Mouse (Mus musculus) midbrain, postnatal 0 days (tissue): ENCODE measurements at regions not wholly inside any gene's neighbourhood (a gene's known extent, or its start where the extent isn't known, plus 50 kb on each side); places are given as distances from the start of the nearest gene placed in this dataset.

ENCODE experiments used
- ATAC-seq: fragments of 200-750 bp; cut with Nextera tagmentation; 2 replicates; pipeline ENCODE4 v1.8.0; 2017; ENCODE audit warnings: moderate number of reproducible peaks, mild to moderate bottlenecking, moderate TSS enrichment, moderate library complexity; ENCODE audit not compliant: low FRiP score
- DNase-seq: peaks from one replicate; pipeline ENCODE4 v3.0.0-alpha.2; 2015; ENCODE audit warnings: low spot score
- H3K27ac ChIP-seq: fragments of 300-500 bp; sonication (generic); 2 replicates; pipeline ENCODE4 v1.5.1; 2014; ENCODE audit warnings: low read depth, mild to moderate bottlenecking, low read length, mixed read lengths
- H3K27me3 ChIP-seq: fragments of 300-500 bp; sonication (generic); 2 replicates; pipeline ENCODE4 v1.6.1; 2014; ENCODE audit warnings: low read length, control low read depth, mixed read lengths; ENCODE audit not compliant: insufficient read depth
- H3K36me3 ChIP-seq: fragments of 300-500 bp; sonication (generic); 2 replicates; pipeline ENCODE4 v1.6.1; 2014; ENCODE audit warnings: low read length, control low read depth, mixed read lengths; ENCODE audit not compliant: insufficient read depth
- H3K4me1 ChIP-seq: fragments of 300-500 bp; sonication (generic); 2 replicates; pipeline ENCODE4 v1.6.1; 2014; ENCODE audit warnings: mild to moderate bottlenecking, control low read depth, antibody characterized with exemption, low read length, mixed read lengths; ENCODE audit not compliant: insufficient read depth
- H3K4me2 ChIP-seq: fragments of 300-500 bp; sonication (generic); 2 replicates; pipeline ENCODE4 v1.6.1; 2014; ENCODE audit warnings: low read depth, mild to moderate bottlenecking, low read length, mixed read lengths; ENCODE audit not compliant: poor library complexity, severe bottlenecking
- H3K4me3 ChIP-seq: fragments of 300-500 bp; sonication (generic); 2 replicates; pipeline ENCODE4 v1.5.1; 2014; ENCODE audit warnings: low read depth, mild to moderate bottlenecking, low read length, moderate library complexity
- H3K9ac ChIP-seq: fragments of 300-500 bp; sonication (generic); replicated peaks from 2 replicates; pipeline ENCODE4 v1.6.1; 2014; ENCODE audit warnings: mild to moderate bottlenecking, low read length, moderate library complexity, mixed read lengths; ENCODE audit not compliant: poor library complexity, severe bottlenecking
- H3K9me3 ChIP-seq: fragments of 300-500 bp; sonication (generic); 2 replicates; pipeline ENCODE4 v1.6.1; 2016; ENCODE audit warnings: low read length, control low read depth
- CTCF ChIP-seq: IDR thresholded peaks from 2 replicates; pipeline ENCODE4 v1.5.1; 2016; ENCODE audit warnings: antibody characterized with exemption, mild to moderate bottlenecking
- WGBS: fragments of 180-500 bp; shearing (Covaris S2); extraction: QIAGEN DNeasy Blood & Tissue Kit; methylation state at CpG from one replicate; pipeline ENCODE4 v1.1.7; 2014; 5-methylcytosine and 5-hydroxymethylcytosine counted together

GRCm38 (mm10) chr14:58352986-58353385 is 282.6 kb downstream of the Fgf9 start:
- Histone ChIP-seq H3K9ac (no peak overlapping the region), H3K4me1 (no peaks in the 10 kb centered on the region), H3K27ac (no peak overlapping the region), H3K4me3 (no peak overlapping the region), H3K9me3 (no peaks in the 10 kb centered on the region), H3K4me2 (no peak overlapping the region), H3K27me3 (no peaks in the 10 kb centered on the region), H3K36me3 (no peaks in the 10 kb centered on the region)
- no peak for TF ChIP-seq CTCF
- ATAC-seq, result no peak
- no peak for DNase-seq

DNA sequence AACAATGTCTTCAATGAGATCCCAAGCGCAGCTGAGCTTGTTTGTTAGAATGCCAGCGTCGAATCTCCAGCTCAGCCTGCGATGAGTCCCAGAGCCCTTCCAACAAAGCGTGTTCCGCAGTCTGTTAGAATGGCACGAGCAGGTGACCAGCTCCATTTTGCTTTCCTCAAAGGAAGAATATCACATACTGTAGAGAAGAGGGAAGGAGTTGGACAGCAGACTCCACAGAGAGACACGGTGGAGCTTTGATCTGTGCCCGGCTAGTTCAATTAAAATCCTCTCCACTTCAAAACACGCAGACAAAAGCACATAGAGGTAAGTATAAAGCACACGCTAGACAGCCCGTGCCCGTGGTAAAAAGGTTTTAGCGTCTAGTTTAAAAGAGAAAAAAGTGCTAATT is 265.8 kb downstream of the Fgf9 start:
- H3K36me3 ChIP-seq, result no peaks in the 10 kb centered on the region
- DNase-seq (no peak), ATAC-seq (no peak)
- no peaks in the 10 kb centered on the region for H3K27me3 ChIP-seq
- no peak overlapping the region for H3K9ac ChIP-seq
- H3K4me3 ChIP-seq, result no peak overlapping the region
- WGBS, result 57% methylated on average over 14 of the region's 14 CpGs
- no peaks in the 10 kb centered on the region for H3K9me3 ChIP-seq
- no peak overlapping the region for H3K27ac ChIP-seq
- TF ChIP-seq CTCF, result no peak
- H3K4me2 ChIP-seq, result no peak overlapping the region
- no peaks in the 10 kb centered on the region for H3K4me1 ChIP-seq

GRCm38 (mm10) chr14:58323164-58323563 is 252.8 kb downstream of the Fgf9 start:
- WGBS, result 75% methylated on average over 6 of the region's 6 CpGs
- DNase-seq (no peak), ATAC-seq (no peak)
- Histone ChIP-seq H3K4me3 (no peak overlapping the region), H3K4me1 (no peaks in the 10 kb centered on the region), H3K27ac (no peak overlapping the region), H3K36me3 (no peaks in the 10 kb centered on the region), H3K4me2 (no peak overlapping the region), H3K9me3 (no peaks in the 10 kb centered on the region), H3K9ac (no peak overlapping the region), H3K27me3 (no peaks in the 10 kb centered on the region)
- TF ChIP-seq CTCF, result no peak

DNA sequence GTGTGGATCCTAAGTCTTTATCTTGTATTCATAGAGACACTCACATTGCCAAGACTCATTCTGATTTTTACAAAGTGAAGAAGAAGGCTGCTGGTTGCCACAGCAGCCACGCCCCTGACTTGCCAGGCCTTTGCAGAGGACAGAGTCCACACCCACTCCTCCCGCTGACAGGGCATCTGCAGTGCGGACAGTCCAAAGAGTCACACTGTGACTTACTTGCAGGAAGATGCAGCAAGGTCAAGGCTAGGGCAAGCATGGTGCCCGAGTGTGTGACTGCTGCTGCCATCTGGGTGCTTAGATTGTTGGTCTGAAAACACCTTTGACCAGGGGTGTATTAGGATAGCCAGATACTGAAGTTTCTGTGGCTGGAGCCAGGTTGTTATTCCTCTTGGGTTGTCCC is 252.1 kb downstream of the Fgf9 start:
- H3K27ac ChIP-seq, result no peak overlapping the region
- H3K27me3 ChIP-seq, result no peaks in the 10 kb centered on the region
- DNase-seq (peak; percentile 37), ATAC-seq (no peak)
- no peaks in the 10 kb centered on the region for H3K9me3 ChIP-seq
- no peaks in the 10 kb centered on the region for H3K4me1 ChIP-seq
- no peaks in the 10 kb centered on the region for H3K36me3 ChIP-seq
- H3K9ac ChIP-seq, result no peak overlapping the region
- 76% methylated on average over 4 of the region's 4 CpGs for WGBS
- TF ChIP-seq CTCF, result no peak
- H3K4me2 ChIP-seq, result no peak overlapping the region
- no peak overlapping the region for H3K4me3 ChIP-seq

DNA sequence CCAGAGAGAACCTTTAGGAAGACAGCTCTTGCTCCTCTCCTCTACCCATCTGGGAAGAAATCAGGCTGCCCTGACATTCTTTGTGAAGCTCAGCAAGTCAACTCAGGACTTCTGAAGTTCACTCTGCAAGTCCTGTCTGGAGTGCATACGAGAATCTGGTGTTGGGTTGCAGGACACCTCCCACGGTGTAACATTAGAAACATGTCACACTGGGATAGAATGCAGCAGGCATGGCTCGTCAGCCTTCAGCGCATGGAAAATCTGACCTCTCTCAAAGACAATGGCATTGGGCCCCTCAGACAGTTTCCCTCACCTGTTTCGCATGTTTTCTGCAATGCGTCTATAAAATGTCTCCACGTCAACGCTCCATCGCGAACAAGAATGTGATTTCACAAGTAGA is 251.5 kb downstream of the Fgf9 start:
- Histone ChIP-seq H3K9ac (no peak overlapping the region), H3K4me1 (no peaks in the 10 kb centered on the region), H3K27ac (no peak overlapping the region), H3K9me3 (no peaks in the 10 kb centered on the region), H3K4me3 (no peak overlapping the region), H3K36me3 (no peaks in the 10 kb centered on the region), H3K4me2 (no peak overlapping the region), H3K27me3 (no peaks in the 10 kb centered on the region)
- no peak for TF ChIP-seq CTCF
- WGBS, result 80% methylated on average over 10 of the region's 10 CpGs
- DNase-seq (no peak), ATAC-seq (no peak)

- ATAC-seq, result no peak
Measured at GRCm38 (mm10) chr14:58321234-58321633, 250.9 kb downstream of the Fgf9 start.

DNA sequence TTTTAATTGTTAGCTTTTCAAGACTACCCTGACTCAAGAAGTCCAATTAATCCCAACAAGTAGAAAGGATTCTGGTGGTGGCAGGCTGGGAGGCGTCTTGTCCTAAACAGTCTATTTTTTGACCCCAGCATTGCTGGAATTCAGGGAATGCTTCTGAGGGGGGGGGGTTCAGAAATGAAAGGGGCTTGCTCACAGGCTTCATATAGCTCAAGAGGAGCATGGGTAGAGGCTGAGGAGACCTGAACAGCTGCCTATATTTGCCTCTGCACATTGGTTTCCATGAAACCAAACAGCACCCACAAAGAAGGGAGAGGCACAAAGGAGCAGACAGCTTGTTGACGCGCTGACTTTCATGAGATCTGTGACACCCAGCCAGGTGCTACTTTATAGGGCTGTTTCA is 247.3 kb downstream of the Fgf9 start:
- H3K4me1 ChIP-seq, result no peaks in the 10 kb centered on the region
- 76% methylated on average over 3 of the region's 3 CpGs for WGBS
- no peak for DNase-seq
- H3K4me2 ChIP-seq, result no peak overlapping the region
- no peaks in the 10 kb centered on the region for H3K9me3 ChIP-seq
- H3K27me3 ChIP-seq, result no peaks in the 10 kb centered on the region
- no peak overlapping the region for H3K27ac ChIP-seq
- no peaks in the 10 kb centered on the region for H3K36me3 ChIP-seq
- no peak overlapping the region for H3K4me3 ChIP-seq
- H3K9ac ChIP-seq, result no peak overlapping the region
- TF ChIP-seq CTCF, result no peak
- no peak for ATAC-seq

More at GRCm38 (mm10) chr14:58321234-58321633, 250.9 kb downstream of the Fgf9 start:
- H3K4me3 ChIP-seq, result no peak overlapping the region
- no peaks in the 10 kb centered on the region for H3K9me3 ChIP-seq
- no peak for TF ChIP-seq CTCF
- no peaks in the 10 kb centered on the region for H3K36me3 ChIP-seq
- no peak overlapping the region for H3K4me2 ChIP-seq
- no peak for DNase-seq
- H3K9ac ChIP-seq, result no peak overlapping the region
- WGBS, result 90% methylated on average over 5 of the region's 5 CpGs
- no peak overlapping the region for H3K27ac ChIP-seq
- no peaks in the 10 kb centered on the region for H3K4me1 ChIP-seq
- H3K27me3 ChIP-seq, result no peaks in the 10 kb centered on the region
